Mouse (Mus musculus): ENCODE measurements around the gene Rec8.

Gene Rec8

DNA sequence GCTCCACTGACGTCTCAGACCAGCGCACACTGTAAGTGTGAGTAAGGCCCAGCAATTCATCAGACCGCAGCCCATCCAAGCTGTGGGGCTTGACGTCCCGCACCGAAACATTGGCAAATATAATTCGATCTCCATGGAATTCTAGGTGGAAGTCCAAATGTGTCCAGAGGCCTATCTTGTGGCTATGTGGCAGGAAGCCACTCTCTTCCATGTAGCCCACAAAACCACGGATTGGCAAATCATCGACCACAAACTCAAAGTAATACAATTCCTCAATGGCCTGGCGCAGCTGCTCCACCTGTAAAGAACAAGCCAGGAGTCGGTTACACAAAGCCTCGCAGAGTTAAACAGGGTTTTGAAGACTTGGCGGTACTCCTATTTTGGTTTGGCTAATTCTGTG is 23.5 kb downstream of the Rec8 start:
- DNase-seq (ENCODE audit: low spot score in 2 of 2) = no peak

DNA sequence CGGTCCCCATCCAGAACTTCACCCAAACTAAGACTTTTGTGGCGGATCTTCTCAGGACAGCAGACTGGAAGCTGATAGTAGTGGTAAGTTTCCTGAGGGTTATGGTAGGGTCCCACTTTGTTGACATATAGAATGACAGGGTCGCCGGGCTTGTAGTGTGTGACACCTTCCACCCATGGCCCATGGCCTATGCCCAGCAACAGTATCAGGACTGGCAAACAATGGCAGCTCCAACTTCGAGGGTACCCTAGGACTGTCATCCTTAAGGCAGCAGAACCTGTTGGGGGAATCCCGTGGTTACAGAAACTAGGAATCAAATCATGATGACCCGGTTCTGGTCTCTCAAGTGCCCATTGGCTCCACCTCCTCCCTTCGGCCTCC is 24.8 kb downstream of the Rec8 start:
- no peak for DNase-seq (ENCODE audit: low spot score in 2 of 2)

DNA sequence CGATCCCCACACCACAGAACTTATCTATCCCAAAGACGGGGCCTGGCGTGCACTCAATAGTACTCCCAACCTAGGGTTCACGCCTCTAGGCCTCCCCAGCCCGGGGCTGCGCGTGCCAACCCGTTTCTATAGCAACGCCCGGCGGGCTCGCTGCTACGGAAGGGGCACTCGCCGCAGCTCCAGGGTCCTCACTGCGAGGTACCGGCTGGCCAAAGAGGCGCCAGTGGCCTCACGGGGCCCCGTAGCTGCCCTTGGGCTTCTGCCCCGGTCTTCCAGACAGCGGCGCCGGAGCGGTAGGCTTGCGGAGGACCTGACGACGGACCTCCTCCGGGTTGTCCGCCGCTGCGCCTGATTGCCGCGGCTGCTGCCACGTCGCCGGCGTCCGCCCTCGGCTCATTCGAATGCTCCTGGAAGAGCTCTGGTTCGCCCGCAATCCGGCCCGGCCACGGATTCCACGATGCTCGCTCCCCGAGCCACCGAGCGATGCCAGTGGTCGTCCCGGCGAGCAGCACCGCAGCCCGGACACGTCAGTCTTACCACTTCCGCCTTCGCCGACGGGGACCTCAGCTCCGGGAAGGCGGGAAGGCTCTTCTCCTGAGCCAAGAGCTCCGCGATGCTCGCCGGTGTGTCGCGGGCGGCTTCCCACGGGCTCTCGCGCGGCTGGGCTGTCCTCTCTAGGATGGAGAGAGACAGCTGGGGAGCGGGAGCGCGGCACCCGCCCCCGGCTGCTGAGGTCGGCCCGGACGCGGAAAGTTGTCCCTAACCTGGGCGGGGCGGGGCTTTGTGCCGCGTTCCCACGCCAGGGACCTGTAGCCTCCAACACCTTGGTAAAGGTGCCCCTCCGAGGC is 25.4 kb downstream of the Rec8 start, which contains the start of gene Tm9sf1:
Gene Tm9sf1, minus strand, starts transcription at position 747 of the 848 bp plus-strand sequence.
- peak; percentile 79 to 84 for DNase-seq (ENCODE audit: low spot score in 2 of 2)

DNA sequence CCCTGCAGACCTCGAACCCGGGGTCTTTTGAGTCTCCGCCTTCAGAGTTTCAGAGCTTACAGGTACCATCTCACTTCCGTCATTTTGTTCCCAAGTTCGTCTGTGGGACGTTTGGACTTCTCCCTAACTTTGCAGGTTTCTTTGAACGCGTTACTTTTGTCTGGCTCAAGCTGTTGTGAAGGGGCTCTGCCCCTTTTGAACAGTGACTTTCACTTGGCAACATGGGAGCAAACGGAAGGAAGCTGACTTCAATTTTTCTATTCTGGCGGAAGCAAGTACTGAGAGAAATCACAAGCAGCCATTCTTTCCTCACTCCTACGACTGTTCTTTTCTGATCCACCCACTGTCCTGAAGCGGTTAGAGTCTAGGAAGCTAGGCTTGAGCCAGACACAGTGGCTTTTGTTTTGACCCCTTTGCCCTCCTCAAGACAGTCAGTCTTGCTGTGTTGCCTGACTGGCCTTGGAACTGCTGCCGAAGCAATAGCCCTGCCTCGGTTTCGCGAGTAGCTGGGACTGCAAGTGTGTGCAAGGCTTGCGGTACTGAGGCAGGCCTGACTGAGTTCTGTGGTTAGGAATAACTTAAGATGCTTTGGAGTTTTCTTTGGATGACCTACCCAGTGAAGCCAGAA is 26.5 kb downstream of the Rec8 start:
- no peak for DNase-seq (ENCODE audit: low spot score in 2 of 2)

DNA sequence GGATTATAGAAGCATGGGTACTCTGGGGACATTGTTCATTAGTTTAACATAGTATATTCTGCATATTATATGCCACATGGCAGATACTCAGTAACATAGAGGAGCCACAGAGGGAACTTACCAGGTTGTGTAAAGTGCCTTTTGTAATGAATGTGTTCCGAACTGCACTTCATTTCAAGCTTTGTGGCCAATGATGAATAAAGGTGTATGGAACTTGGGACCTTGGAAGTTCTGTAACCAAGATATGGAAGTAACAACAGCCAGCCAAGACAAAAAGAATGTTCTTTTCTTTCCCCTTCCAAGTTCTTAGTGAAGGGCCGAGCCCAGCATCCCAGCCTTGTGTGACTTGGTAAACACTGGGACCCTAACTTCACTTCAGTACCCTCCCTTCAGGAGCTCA is 32.0 kb downstream of the Rec8 start, which contains the start of gene Tssk4:
Gene Tssk4, plus strand, starts transcription at position 301 of the 400 bp plus-strand sequence.
- no peak for DNase-seq (ENCODE audit: low spot score in 2 of 2)

DNA sequence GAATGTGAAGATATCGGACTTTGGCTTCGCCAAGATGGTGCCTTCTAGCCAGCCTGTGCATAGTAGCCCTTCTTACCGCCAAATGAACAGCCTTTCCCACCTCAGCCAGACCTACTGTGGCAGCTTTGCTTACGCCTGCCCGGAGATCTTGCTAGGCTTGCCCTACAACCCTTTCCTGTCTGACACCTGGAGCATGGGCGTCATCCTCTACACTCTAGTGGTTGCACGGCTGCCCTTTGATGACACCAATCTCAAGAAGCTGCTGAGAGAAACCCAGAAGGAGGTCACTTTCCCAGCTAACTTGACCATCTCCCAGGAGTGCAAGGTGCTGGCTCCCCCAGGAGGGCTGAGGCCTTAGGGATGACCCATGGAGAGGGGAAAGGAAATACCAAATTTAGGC is 33.7 kb downstream of the Rec8 start:
- no peak for DNase-seq (ENCODE audit: low spot score in 2 of 2)

DNA sequence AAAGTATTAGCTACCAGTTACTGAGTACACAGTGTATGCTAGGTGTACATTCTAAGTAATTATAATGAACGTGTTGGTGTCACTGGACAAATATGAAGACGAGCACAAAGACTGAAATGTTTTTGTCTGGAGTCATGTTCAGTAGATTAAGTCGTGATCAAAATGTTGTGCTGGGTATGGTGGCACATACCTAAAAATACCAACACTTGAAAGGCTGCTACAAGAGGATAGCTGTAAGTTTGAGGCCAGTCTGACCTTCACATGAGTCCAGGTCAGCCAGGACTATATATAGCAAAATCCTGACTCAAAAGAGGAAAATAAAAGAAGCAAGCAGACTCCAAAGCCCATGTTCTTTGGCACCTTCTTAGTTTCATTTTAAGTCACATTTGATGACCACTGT is 39.1 kb downstream of the Rec8 start:
- DNase-seq (ENCODE audit: low spot score in 2 of 2) = no peak

DNA sequence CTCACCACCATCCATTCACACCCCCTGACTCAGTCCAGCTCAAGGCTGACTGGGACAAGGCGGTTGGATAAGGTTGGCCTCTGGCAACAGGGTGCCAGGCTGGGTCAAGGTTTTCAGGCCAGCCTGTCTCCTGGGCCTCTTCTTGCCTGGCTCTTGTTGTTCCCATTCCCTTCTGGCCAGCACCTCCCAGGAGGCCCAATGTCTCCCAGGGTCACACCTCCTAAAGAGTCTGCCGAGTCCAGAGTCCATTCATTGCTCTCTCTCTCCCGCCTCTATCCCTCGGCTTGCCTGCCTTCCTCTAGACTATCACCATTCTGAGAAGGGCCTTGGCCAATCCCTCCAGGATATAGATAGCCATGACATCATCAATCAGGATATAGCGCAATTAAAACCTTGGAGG is 40.2 kb downstream of the Rec8 start:
- no peak for DNase-seq (ENCODE audit: low spot score in 2 of 2)

DNA sequence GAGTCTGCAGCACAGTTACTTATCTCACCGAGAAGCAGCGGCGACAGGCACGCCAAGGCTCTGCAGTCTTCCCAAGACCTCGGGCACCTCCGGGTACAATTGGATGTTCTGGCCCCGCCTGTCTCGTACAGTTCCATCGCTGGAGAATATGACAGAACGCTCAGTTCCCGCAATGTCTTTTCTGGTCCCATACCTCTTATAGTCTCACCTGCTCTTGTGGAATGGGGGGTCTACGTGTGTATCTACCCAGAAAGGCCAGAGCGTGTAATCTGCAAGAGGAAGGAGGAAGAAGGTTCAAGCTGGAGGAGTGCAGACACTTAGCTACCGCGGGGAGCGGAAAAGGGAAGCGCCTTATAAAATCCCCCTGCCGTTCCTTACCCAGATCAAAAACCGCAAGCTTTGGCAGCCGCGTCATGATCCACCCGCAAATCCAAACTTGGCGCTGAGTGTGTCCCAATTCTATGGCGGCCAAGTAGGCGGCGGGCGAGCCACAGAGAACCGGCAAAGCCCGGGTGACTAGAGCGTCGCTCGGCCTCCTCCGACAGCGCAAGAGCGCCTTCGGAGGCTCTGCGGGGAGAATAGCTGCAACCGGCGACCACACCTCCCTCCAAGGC is 42.2 kb downstream of the Rec8 start, which contains the start of gene Mdp1:
Gene Mdp1, minus strand, starts transcription at position 549 of the 614 bp plus-strand sequence.
- DNase-seq (ENCODE audit: low spot score in 2 of 2) = peak; percentile 70 to 71

DNA sequence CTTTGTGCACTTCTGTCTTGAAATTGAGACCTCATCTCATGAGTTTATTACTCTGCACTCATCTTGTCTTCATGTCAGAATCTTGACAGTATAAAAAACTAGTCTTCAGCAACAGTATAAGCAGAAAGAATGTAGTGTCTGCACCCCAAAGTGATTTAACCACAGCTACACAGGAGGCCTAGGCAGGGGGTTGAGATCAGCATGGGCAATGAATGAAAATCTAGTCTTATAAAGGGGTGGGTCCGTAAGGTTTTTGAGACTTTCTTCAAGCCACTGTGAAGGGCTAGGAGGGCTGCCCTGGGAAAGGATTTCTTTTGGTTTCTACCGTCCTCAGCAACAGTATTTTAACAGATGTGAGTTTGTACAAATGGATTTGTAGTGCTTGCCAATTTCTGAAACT is 42.8 kb downstream of the Rec8 start:
- DNase-seq (ENCODE audit: low spot score in 2 of 2) = no peak

DNA sequence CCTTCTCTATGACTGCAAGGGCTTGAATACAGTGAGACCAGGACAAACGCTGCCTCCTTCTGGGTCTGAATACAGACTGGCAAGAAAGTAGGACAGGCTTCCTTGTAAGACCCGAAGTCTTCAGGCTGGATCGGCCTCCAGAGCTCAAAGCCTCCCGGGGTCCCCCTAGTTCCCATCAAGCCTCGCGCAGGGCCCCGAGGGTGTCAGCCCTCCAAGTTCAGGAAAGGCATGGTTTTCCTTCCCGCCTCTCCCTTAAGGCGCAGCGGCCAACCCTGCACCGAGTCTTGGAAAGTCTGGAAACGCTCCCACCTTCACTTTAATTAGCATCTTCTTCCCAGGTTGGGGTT is 53.6 kb downstream of the Rec8 start:
- DNase-seq (ENCODE audit: low spot score in 2 of 2) = no peak

DNA sequence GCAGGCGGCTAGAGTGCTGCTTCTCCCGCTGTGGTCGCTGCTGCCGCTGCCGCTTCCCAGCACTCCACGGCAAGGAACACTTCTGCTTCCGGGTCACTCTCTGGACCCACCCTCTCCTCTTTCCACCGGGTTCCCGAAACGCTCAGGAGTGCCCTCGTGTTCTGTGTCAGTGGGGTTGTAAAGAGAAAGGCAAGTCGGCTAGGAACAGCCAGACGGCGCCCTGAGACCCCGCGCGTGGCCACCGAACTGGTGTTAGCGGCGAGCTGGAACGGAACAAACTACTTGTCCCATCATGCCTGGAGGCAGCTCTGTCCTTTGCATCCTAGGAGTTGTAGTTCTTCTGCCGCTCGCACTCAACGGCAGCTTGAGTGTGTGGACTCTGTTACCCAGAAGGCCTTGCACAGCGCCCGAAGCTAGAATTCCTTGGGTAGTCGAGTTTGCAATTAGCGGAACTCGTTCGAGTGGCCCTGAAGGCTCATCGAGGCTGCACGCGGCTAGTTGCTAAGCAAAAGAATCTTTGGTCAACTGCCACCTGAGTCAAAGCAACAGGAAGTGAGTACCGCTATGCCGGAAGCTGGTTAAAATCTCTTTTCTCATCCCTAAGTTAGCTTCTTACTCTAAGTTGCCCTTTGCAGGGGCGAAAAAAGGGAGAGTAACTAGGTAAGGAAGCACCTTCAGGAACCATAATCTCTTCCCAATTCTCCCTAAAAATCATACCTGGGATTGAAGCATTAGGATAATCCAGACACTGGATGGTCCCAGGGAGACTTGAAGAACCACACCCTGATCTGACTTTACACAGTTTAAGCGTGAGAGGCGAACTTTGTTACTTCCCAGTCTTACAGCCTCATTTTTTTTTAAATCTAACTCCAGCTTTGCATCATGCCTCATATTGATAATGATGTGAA is 54.2 kb downstream of the Rec8 start, which contains the start of the genes Gmpr2 and Nedd8:
Gene Gmpr2, plus strand, starts transcription at position 109 of the 908 bp plus-strand sequence.
Gene Nedd8, minus strand, starts transcription at position 292 of the 908 bp plus-strand sequence.
- peak; percentile 84 to 86 for DNase-seq (ENCODE audit: low spot score in 2 of 2)

DNA sequence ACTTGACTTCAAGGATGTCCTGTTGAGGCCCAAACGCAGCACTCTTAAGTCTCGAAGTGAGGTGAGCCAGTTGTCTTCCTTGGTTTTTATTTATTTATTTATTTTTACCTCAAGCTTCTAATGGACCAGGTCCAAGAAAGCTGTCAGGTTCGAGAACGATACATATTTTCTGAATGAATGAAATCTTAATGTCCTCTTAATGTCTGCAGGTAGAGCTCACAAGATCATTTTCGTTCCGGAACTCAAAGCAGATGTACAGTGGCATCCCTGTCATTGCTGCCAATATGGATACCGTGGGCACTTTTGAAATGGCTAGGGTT is 54.9 kb downstream of the Rec8 start:
- no peak for DNase-seq (ENCODE audit: low spot score in 2 of 2)
